Mouse (Mus musculus): Measurements from ENCODE around the gene Aamp. TPM values are rescaled to one million over a fixed set of nuclear protein-coding genes. Genes with fewer than 3 reads are reported as not detected.

The Aamp gene
- polyA plus RNA-seq, 1 experiment from 2014 or later, result 232 TPM

Other genes with a start within 250 kb of the Aamp start
- 59.9 and 65.2 TPM in 2 replicates for gene Tns1, start 160.3 kb downstream of the Aamp start, polyA plus RNA-seq (2015; fragmentation: Nextera tagmentation; extraction: Ambion mirVana)
- gene Rufy4, start 159.2 kb downstream of the Aamp start, polyA plus RNA-seq (2015; fragmentation: Nextera tagmentation; extraction: Ambion mirVana), result 0.35 and 0.84 TPM in 2 replicates
- gene Cxcr2, start 130.7 kb downstream of the Aamp start, polyA plus RNA-seq (2015; fragmentation: Nextera tagmentation; extraction: Ambion mirVana), result 0.45 and 0.51 TPM in 2 replicates
- gene Cxcr1, start 90.1 kb downstream of the Aamp start, polyA plus RNA-seq (2015; fragmentation: Nextera tagmentation; extraction: Ambion mirVana), result not detected in 2 replicates
- gene Arpc2, start 48.7 kb downstream of the Aamp start, polyA plus RNA-seq (2015; fragmentation: Nextera tagmentation; extraction: Ambion mirVana), result 441 and 463 TPM in 2 replicates
- 0.18 TPM in 1 of 2 replicates, not detected in the other for gene Gpbar1, start 6.2 kb downstream of the Aamp start, polyA plus RNA-seq (2015; fragmentation: Nextera tagmentation; extraction: Ambion mirVana)
- 104 and 114 TPM in 2 replicates for gene Pnkd, start 192 bp upstream of the Aamp start, polyA plus RNA-seq (2015; fragmentation: Nextera tagmentation; extraction: Ambion mirVana)
- gene Tmbim1, start 20.9 kb upstream of the Aamp start, polyA plus RNA-seq (2015; fragmentation: Nextera tagmentation; extraction: Ambion mirVana), result 58.8 and 69.6 TPM in 2 replicates
- gene Catip, start 77.4 kb upstream of the Aamp start, polyA plus RNA-seq (2015; fragmentation: Nextera tagmentation; extraction: Ambion mirVana), result 1.6 and 2.0 TPM in 2 replicates
- gene Slc11a1, start 90.5 kb upstream of the Aamp start, polyA plus RNA-seq (2015; fragmentation: Nextera tagmentation; extraction: Ambion mirVana), result 3.4 and 4.4 TPM in 2 replicates
- gene Ctdsp1, start 106.8 kb upstream of the Aamp start, polyA plus RNA-seq (2015; fragmentation: Nextera tagmentation; extraction: Ambion mirVana), result 82.4 and 85.4 TPM in 2 replicates
- gene Vil1, start 124.6 kb upstream of the Aamp start, polyA plus RNA-seq (2015; fragmentation: Nextera tagmentation; extraction: Ambion mirVana), result 0.15 and 0.20 TPM in 2 replicates
- gene Cnot9, start 221.3 kb upstream of the Aamp start, polyA plus RNA-seq (2015; fragmentation: Nextera tagmentation; extraction: Ambion mirVana), result 52.7 and 55.8 TPM in 2 replicates

Data from limb, embryonic 15.5 days (tissue).